In the genomic region with DNA sequence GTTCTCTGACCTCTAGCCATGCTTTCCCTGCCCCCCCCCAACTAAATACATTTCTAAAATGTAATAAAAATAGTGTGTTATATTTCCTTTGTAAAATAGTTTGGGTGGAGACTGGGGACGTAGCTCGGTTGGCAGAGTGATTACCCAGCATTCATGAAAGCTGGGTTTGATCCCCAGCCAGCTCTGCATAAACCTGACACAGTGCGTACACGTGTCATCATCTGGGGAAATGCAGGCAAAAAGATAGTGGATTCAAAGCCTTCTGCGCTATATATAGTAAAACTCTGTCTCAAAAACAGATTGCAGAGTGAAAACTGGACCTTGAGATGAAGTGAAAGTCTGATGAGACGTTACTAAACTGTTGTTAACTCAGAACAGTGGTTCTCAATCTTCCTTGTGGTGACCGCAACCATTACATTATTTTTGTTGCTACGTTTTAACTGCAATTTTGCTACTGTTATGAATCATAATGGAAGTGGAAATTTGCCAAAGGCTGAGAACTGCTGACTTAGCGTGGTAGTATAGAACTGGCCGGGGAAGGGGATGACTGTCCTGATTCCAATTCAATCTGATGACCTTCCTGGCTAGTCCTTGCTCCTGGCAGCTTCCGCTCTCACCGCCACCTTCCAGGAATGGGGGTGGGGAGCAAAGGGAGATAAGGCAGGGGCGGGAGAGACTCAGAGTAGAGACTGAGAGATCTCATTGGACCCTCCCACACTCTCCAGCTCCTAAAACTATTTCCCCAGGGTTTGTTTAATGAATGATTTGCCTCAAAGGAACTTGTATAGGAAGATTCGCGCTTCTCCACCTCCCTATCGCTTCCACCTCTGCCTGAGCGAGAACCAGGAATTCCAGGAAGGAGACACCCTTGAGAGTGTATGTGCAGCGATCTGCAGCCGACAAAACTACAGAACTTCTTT, we compare ENCODE assay signal across 8 mouse cellular contexts.
DNase-seq lines count a peak whose midpoint lies in the region; ATAC-seq and TF ChIP-seq lines count a peak whose summit lies in the region.

No protein-coding gene starts in this region.

- in situ Hi-C loops in ES-E14 (cut with MboI; ENCODE audit: low sequenced_read_pairs in 2 of 2, unreplicated experiment in 2 of 2), result no loop called here

- H3K4me1 ChIP-seq in ES-E14 (ENCODE audit: control insufficient read depth in 2 of 2, insufficient read depth in 2 of 2, low read length in 2 of 2, poor library complexity in 1 of 2), result no peaks in the 10 kb centered on the region
- peaks cover 14% of the 10 kb centered on the region; the same call in 1 of the 2 replicates for H3K4me1 ChIP-seq in heart, embryonic 12.5 days (replicated peaks)
- no peaks in the 10 kb centered on the region; the same call in 1 of the 2 replicates for H3K4me1 ChIP-seq in limb, embryonic 10.5 days
- no peaks in the 10 kb centered on the region for H3K4me1 ChIP-seq in midbrain, embryonic 14.5 days (ENCODE audit: control insufficient read depth, insufficient read depth, low read length)

- no peaks in the 10 kb centered on the region for H3K27me3 ChIP-seq in heart, embryonic 12.5 days (replicated peaks)
- no peaks in the 10 kb centered on the region for H3K27me3 ChIP-seq in limb, embryonic 10.5 days (ENCODE audit: low read depth, poor library complexity, severe bottlenecking)
- no peaks in the 10 kb centered on the region for H3K27me3 ChIP-seq in midbrain, embryonic 14.5 days (ENCODE audit: control insufficient read depth, insufficient read depth, low read length)

- no peak for DNase-seq in ES-E14 (ENCODE audit: low read depth, low spot score)
- peak; percentile 5 for DNase-seq in brain, embryonic 14.5 days (ENCODE audit: low read depth)
- peak; percentile 43 for DNase-seq in limb, embryonic 10.5 days (ENCODE audit: low spot score)
- DNase-seq in midbrain, embryonic 14.5 days, result peak; percentile 6
- no peak for DNase-seq in thymus, postnatal 36 days
- no peak for DNase-seq in cerebellum, adult 9-10 months
- DNase-seq in thymus, postnatal 25 days, result no peak

- peak overlapping the region; percentile 71 for H3K4me2 ChIP-seq in heart, embryonic 12.5 days
- H3K4me2 ChIP-seq in midbrain, embryonic 14.5 days (ENCODE audit: low read length), result peak overlapping the region; percentile 54

- ATAC-seq in heart, embryonic 12.5 days (ENCODE audit: insufficient number of reproducible peaks, low FRiP score), result peak; percentile 53; the same call in 1 of the 2 replicates
- ATAC-seq in midbrain, embryonic 14.5 days (ENCODE audit: low FRiP score, low TSS enrichment), result no peak

- H3K36me3 ChIP-seq in ES-E14 (ENCODE audit: control insufficient read depth, insufficient read depth, low read length, poor library complexity, severe bottlenecking), result no peaks in the 10 kb centered on the region
- H3K36me3 ChIP-seq in heart, embryonic 12.5 days, result no peaks in the 10 kb centered on the region
- H3K36me3 ChIP-seq in limb, embryonic 10.5 days, result no peaks in the 10 kb centered on the region
- no peaks in the 10 kb centered on the region for H3K36me3 ChIP-seq in midbrain, embryonic 14.5 days (ENCODE audit: control insufficient read depth, insufficient read depth, low read length)

- no peaks in the 10 kb centered on the region for H3K9me3 ChIP-seq in ES-E14 (ENCODE audit: control insufficient read depth, insufficient read depth, low read depth, low read length)
- H3K9me3 ChIP-seq in heart, embryonic 12.5 days (replicated peaks), result peaks cover 9% of the 10 kb centered on the region
- no peaks in the 10 kb centered on the region for H3K9me3 ChIP-seq in limb, embryonic 10.5 days (replicated peaks)
- no peaks in the 10 kb centered on the region for H3K9me3 ChIP-seq in midbrain, embryonic 14.5 days (ENCODE audit: control insufficient read depth, low read length)

- TF ChIP-seq CTCF in brain, embryonic 14.5 days (IDR thresholded peaks at IDR 0.05; ENCODE audit: borderline replicate concordance, extremely low read depth, insufficient read depth, insufficient read length), result no peak

- H3K4me3 ChIP-seq in ES-E14 (ENCODE audit: insufficient read depth in 1 of 2, low read depth in 1 of 2, low read length in 2 of 2, poor library complexity in 1 of 2, severe bottlenecking in 1 of 2), result peak overlapping the region; percentile 22 to 34; a peak in 3 of 4 replicates
- H3K4me3 ChIP-seq in heart, embryonic 12.5 days, result peak overlapping the region; percentile 47
- H3K4me3 ChIP-seq in limb, embryonic 10.5 days, result peak overlapping the region; percentile 44
- peak overlapping the region; percentile 26 for H3K4me3 ChIP-seq in midbrain, embryonic 14.5 days (replicated peaks; ENCODE audit: low read depth, low read length)

- peak overlapping the region; percentile 9; the same call in 1 of the 2 replicates for H3K9ac ChIP-seq in ES-E14 (ENCODE audit: insufficient read depth, low read depth, low read length, poor library complexity, severe bottlenecking)
- peak overlapping the region; percentile 68 for H3K9ac ChIP-seq in heart, embryonic 12.5 days
- peak overlapping the region; percentile 34 for H3K9ac ChIP-seq in midbrain, embryonic 14.5 days (replicated peaks; ENCODE audit: low read length)

- no peak overlapping the region for H3K27ac ChIP-seq in ES-E14 (ENCODE audit: insufficient read depth, low read depth, low read length, poor library complexity, severe bottlenecking)
- H3K27ac ChIP-seq in heart, embryonic 12.5 days (ENCODE audit: poor library complexity, severe bottlenecking), result peak overlapping the region; percentile 55
- peak overlapping the region; percentile 79 for H3K27ac ChIP-seq in limb, embryonic 10.5 days
- no peak overlapping the region for H3K27ac ChIP-seq in midbrain, embryonic 14.5 days (replicated peaks; ENCODE audit: low read depth, low read length)

- 29% methylated on average over 19 of the region's 19 CpGs for WGBS in heart, embryonic 12.5 days
- 61% methylated on average over 19 of the region's 19 CpGs for WGBS in limb, embryonic 10.5 days
- 56% methylated on average over 19 of the region's 19 CpGs for WGBS in midbrain, embryonic 14.5 days

- TF ChIP-seq POLR2A in brain, embryonic 14.5 days (IDR thresholded peaks at IDR 0.05; ENCODE audit: borderline replicate concordance, extremely low read depth, insufficient read depth, insufficient read length, poor library complexity, severe bottlenecking), result no peak

TF ChIP-seq in ES-E14, 5 proteins besides CTCF, POLR2A, EP300 and RAD21:
- no peak for TF ChIP-seq ZNF384 (IDR thresholded peaks at IDR 0.05; ENCODE audit: low read depth, low read length)
- no peak for TF ChIP-seq CHD2 (IDR thresholded peaks at IDR 0.05; ENCODE audit: low read depth, low read length)
- TF ChIP-seq MAFK (IDR thresholded peaks at IDR 0.05; ENCODE audit: insufficient read depth, low read depth, low read length), result no peak

Comparison
In these comparisons a context has a peak if more than half of its experiments do, and no peak if none do; other contexts are left out.
1. DNase-seq: peak in brain, embryonic 14.5 days (single experiment), limb, embryonic 10.5 days (single experiment) and midbrain, embryonic 14.5 days (single experiment); none in ES-E14 (single experiment), thymus, postnatal 36 days (0 of 2), cerebellum, adult 9-10 months (single experiment) and thymus, postnatal 25 days (single experiment).
2. H3K27ac ChIP-seq: peak in heart, embryonic 12.5 days (single experiment) and limb, embryonic 10.5 days (single experiment); none in ES-E14 (single experiment) and midbrain, embryonic 14.5 days (single experiment).
3. H3K9ac ChIP-seq: peak in every context shown above with its lines; median percentile 68 in heart, embryonic 12.5 days; 34 in midbrain, embryonic 14.5 days; 9 in ES-E14.
4. Peak in every context shown above with its lines, with median percentiles within 50 percentile points of each other: H3K4me3 ChIP-seq.